Mouse (Mus musculus): ENCODE measurements at regions not wholly inside any gene's neighbourhood (a gene's known extent, or its start where the extent isn't known, plus 50 kb on each side); places are given as distances from the start of the nearest gene placed in this dataset.

DNA sequence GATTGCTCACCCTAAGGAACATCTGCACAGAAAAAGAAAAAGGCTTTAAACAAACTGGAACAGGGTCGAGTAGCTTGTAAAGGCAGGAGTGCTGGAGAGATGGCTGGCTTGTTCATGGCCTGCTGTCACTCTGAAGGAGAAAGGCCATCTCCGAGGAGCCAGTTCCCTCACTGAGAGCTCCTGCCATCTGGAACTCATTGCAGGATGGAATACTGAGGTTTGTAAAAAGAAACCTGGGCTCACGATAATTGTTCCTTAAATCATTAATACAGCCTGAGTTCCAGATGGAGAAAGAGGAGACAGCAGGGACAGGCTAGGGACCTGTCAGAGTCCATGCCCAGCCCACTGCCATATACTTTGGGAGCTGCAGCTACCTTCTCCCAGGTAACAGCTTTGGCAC, 100.8 kb upstream of the Gm12830 start:
- DNase-seq, result no peak

DNA sequence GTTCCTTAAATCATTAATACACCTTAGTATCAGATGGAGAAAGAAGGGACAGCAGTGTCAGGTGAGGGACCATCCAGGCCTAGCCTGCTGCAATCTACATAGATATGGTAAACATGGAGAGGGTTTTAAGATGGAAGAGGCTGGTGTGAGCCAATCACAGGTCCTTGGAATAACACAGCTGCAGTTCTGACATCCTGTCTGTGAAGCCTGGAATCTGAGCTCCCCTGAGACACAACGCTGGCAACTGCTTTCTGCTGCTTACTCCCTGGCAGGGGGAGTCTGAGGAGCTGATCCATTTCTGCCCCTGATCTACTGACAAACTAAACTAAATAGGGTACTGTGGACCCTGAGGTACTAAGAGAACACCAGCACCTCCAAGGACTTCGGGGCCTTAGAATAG, 100.1 kb upstream of the Gm12830 start:
- no peak for DNase-seq

DNA sequence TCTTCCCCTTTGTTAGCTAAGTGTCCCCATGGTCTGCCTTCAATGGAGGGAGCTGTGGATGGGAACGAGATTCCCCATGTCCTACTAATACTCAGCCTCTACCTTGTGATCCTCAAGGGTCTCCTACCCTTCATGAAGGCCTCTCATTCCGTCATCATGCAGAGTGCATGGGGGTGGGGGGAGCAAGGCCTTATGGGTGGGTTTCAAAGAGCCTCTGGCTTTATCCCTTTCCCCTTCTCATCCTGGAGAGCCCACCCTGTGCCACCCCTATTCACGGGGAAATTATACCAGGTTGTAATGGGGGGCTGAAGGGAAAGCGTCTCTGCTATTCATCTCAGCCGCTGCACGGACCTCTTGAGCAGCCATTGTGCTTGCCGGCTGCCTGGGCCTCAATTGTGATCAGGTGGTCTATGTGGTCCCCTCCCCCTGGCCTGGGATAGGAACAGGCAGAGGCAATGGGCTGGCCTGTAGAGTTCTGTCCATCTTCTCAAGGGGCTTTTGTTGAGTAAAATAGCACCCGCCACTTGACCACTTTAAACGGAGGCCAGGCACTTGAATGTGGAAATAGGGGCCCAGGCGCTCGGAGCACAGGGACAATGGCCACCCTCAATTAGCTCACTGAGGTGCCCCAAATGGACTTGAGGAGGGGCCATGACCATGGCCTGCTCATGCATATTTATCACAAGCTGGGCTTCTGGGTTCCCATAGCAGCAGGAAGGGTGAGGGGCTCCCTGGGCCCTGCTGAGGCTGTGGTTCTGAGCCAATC, 93.1 kb upstream of the Gm12830 start:
- DNase-seq, result no peak

DNA sequence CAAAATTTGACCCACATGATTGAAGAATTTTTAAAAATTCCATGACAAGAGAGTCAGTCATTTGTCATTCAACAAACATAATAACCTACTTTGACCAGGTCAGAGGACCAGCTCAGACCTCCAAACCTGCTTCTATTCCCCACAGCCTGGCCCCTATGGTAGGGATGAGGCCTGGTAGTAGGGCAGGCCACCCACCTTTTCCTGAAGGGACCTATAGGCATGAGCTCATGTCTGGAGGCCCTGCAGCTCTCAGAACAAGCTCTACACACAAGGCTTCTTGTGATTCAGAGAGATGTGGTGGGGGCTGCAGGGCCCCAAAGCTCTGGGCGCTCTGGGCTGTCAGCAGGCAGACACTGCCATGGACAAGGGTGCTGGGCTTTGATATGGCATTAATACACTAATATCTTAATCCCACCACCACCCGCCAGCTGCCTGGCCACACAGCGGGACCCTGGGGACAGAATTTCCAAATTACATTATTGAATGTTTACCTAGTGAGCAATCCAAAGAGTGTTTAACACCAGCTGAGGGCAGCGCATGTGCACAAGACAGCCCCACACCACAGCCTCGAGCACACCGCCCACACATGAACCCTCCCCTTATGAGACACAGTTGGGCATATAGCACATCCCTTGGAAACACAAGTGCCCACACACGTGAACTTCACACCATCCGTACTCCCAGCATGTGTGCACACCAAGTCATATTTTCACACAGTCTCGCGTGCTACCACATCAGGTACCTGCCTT, 88.1 kb upstream of the Gm12830 start:
- no peak for DNase-seq

DNA sequence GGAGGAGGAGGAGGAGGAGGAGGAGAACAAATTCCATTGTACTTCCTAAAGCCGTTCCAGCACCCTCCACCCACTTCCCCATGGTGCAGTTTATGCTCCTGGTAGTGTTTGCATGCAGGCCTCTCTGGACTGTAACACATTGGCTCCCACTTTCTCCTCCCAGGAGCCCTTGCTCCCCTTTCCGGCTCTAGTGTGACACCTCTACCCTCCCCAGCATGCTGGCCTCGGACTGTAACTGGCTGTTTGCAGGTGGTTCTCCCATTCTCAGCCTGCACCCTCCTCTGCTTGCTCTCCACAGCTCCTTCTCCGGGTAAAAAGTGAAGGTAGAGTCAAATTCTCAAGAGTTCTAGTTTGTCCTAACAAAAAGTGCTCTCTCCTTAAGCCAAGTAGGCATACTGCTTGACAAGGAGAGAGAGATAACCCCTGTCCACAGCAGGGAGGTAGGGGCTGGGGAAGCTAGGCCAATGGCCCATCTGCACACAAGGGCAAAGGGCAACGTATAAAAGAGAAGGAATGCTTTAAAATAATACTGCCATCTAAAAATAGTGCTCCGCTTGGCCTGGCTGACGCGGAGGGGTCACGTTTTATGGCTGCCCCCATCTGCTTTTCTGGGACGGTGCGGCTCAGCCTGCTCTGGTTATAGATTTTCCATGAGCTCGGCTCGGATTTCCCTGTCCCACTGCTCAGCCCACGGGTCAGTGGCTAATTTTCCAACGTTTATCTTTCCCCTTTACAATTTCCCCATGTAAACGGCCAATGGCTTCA, 82.4 kb upstream of the Gm12830 start:
- no peak for DNase-seq

DNA sequence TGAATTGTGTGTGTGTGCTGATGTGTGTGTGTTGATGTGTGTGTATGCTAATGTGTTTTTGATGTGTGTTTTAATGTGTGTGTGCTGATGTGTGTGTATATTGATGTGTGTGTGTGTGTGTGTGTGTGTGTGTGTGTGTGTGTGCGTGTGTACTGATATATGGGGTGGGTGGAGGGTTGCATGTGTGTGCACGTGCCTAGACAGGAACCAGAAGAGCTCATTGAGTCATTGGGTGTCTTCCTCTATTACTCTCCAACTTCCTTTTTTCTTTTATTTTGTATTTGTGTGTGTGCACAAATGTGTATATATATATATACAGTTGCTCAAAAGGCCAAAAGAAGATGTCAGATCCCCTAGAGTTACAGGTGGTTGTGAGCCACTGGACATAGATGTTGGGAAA, 73.4 kb upstream of the Gm12830 start:
- no peak for DNase-seq

DNA sequence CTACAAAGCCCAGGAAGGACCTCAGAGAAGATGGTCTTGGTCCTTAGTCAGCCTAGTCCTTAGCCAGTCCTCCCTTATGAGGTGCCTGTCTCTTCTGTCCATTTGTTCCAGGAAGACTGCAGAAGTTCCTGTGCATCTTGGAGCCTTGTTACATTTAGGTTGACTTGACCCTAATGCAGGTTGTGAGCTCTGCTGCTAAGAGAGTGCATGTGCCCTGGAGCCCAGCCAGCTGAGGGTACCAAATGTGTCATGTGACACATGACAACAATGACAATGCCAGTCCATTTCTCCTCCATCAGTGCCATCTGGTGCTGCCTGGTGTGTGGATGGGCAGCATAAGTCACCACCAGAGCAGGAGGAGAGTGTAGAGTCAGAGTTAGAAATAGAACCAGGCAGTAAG, 61.7 kb upstream of the Gm12830 start:
- DNase-seq, result no peak

DNA sequence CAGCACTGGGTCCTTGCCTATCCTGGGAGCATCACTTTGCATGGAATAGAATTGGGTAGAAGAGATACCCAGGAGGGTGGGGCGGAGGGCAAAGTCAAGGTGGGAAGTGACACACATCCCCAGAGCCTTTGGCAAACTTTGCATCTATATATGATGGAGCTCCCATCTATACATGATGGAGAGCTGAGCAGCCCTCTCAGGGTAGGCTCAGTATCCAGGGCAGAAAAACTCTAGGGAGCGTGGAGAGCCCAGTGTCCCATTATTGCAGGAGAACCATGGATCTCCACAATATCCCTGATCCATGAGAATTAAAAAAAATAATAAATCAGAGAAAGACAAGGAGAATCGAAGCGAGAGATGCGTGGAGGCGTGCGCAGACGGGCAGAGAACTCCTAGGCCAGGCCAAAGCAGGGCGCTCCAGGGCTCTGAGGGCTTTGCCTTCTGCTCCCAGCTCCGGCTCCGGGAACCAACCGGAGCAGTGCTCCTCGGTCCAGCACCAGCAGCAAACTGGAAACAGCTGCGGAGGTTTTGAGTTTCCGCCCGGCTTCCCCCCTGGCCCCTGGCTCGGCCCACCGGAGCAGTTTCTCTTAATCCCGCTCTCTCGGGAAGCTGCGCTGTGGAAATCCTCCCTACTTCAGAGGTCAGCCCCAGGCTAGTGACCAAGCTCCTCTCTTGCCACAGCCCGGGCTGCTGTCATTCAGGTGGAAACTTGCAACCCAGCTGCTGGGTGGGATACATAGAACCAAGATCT, 54.7 kb upstream of the Gm12830 start:
- no peak for DNase-seq

Data from right cerebral cortex, postnatal 25 days (tissue).